In the genomic region with DNA sequence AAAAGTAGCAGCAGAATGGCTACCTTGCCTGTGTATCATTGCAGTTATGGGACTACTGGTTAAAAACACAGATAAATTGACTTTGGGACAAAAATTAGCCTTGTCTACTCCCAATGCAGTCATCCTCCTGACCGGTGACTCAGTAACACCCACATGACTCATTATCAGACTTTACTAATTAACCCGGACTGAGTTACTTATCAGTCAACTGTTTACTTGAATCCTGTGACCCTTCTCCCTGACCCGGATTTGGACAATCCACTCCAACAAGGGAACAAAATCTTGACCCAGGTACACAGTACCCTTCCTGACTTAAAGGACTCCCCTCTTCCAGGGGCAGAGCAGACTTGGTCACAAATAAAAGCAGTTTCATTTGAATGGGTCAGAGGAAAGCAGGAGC, we compare ENCODE assay signal across 22 mouse cellular contexts.
"Had no signal": no experiment of that assay in that cellular context is flagged by ENCODE, and none has a peak within 500 bp of the region (broad histone marks: within the 10 kb centered on the region; RNA-seq: fewer than 3 reads in every experiment).

No protein-coding gene starts in this region.

- H3K4me2 ChIP-seq: liver, embryonic 11.5 days; lung, embryonic 15.5 days; midbrain, embryonic 13.5 days; neural tube, embryonic 13.5 days; stomach, embryonic 15.5 days had no signal

- H3K36me3 ChIP-seq: lung, embryonic 15.5 days; midbrain, embryonic 10.5 days; midbrain, embryonic 13.5 days; neural tube, embryonic 13.5 days; stomach, embryonic 15.5 days had no signal

- H3K27me3 ChIP-seq: lung, embryonic 15.5 days; megakaryocyte, embryonic 14.5 days; midbrain, embryonic 13.5 days; neural tube, embryonic 13.5 days; stomach, embryonic 15.5 days had no signal

- H3K4me3 ChIP-seq: layer of hippocampus, adult 2 months; lung, embryonic 15.5 days; megakaryocyte, embryonic 14.5 days; midbrain, embryonic 10.5 days; midbrain, embryonic 13.5 days; myocyte; neural tube, embryonic 13.5 days; stomach, embryonic 15.5 days had no signal

- ATAC-seq: hindbrain, postnatal 0 days; inflammation-experienced regulatory T-cells, adult 6 months; intestine, embryonic 16.5 days; midbrain, embryonic 13.5 days; midbrain, embryonic 16.5 days had no signal

- H3K9ac ChIP-seq: liver, embryonic 14.5 days; lung, embryonic 15.5 days; midbrain, embryonic 13.5 days; neural tube, embryonic 13.5 days; stomach, embryonic 15.5 days had no signal

- DNase-seq: layer of hippocampus, adult 9-11 months; lung, adult 18-20 months; lung, postnatal 10 days; lung, postnatal 36 days; retina, postnatal 1 day; right cerebral cortex, postnatal 25 days; spleen, adult 18-20 months; thymus, postnatal 25 days had no signal

- H3K4me1 ChIP-seq: lung, embryonic 15.5 days; megakaryocyte, embryonic 14.5 days; midbrain, embryonic 10.5 days; midbrain, embryonic 13.5 days; neural tube, embryonic 13.5 days; stomach, embryonic 15.5 days had no signal

- H3K27ac ChIP-seq: hindbrain, postnatal 0 days; layer of hippocampus, adult 2 months; liver, embryonic 14.5 days; lung, embryonic 15.5 days; midbrain, embryonic 10.5 days; midbrain, embryonic 13.5 days; neural tube, embryonic 13.5 days; stomach, embryonic 15.5 days had no signal

- H3K9me3 ChIP-seq: lung, embryonic 15.5 days; stomach, embryonic 15.5 days had no signal
